Mouse (Mus musculus): ENCODE data around the gene Glis1.

- no peak for TF ChIP-seq CTCF (IDR thresholded peaks at IDR 0.05; ENCODE audit: extremely low read depth, insufficient read depth, low read length)
- TF ChIP-seq POLR2A (IDR thresholded peaks at IDR 0.05; ENCODE audit: extremely low read depth, insufficient read depth, low read length), result no peak
Observed at GRCm38 (mm10) chr4:107609775-107610174, 175.4 kb downstream of the Glis1 start.

All from cortical plate, adult 2 months (tissue).